Mouse (Mus musculus) liver, embryonic 14.5 days (tissue): Measurements from ENCODE around the gene Ranbp3l.

Experiments
- CTCF ChIP-seq: IDR thresholded peaks from 2 replicates; pipeline ENCODE4 v1.5.1; 2016; ENCODE audit warnings: antibody characterized with exemption, low read depth, control low read depth
- EP300 ChIP-seq: IDR thresholded peaks from 2 replicates; pipeline ENCODE4 v1.6.1; 2016; ENCODE audit warnings: antibody characterized with exemption, low read depth

DNA sequence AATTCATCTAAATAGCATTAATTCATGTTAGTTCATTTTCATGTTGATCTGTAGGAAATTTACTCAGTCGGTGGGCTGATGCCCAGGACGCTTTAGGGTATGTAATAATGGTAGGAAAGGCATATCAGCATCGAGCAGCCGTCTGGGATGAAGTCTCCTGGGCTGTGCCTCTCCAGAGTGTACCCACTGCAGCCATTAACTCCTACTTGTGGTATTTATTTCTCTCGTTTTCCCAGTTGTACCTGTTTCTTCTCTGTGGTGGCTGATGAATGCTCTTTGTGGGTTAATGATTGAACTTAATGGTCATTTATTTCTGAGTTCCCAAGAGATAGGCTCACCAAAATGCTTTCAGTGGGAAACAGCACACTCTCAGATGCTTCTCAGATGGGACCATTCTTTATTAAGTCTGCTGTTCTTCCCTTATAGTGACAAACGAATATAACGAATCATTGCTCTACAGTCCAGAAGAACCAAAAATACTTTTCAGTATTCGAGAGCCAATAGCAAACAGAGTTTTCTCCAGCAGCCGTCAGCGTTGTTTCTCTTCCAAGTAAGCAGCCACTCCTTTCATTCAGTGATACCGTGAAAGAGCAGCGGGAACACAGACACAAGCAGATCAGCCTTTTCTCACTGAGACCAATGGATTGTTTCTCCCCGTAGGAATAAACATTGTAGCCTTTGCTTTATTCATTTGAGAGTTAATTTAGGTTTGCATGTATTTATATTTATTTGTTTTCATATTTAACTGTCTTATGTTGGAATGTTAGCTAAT, 138.7 kb downstream of the Ranbp3l start:
- TF ChIP-seq CTCF (no peak), EP300 (no peak)
